Mouse (Mus musculus) G1E (cell line): ENCODE results near the gene Thbs4.

Experiments
- CTCF ChIP-seq: IDR thresholded peaks from 2 replicates; pipeline ENCODE4 v1.5.1; 2012; ENCODE audit warnings: low read depth, low read length, inconsistent platforms, mixed read lengths
- GATA1 ChIP-seq: IDR thresholded peaks from 2 replicates; pipeline ENCODE4 v1.6.1; 2012; ENCODE audit warnings: borderline replicate concordance, low read length, inconsistent platforms, mixed read lengths

GRCm38 (mm10) chr13:92798830-92799229 lies 4.2 kb upstream of the Thbs4 start:
- no peak for TF ChIP-seq CTCF
- no peak for TF ChIP-seq GATA1
